ENCODE assay signal across 30 mouse cellular contexts in genomic region chr9:65273048-65273809, GRCm38 (mm10). TPM values are rescaled to one million over a fixed set of nuclear protein-coding genes. Genes with fewer than 3 reads are reported as not detected.
DNase-seq lines count a peak whose midpoint lies in the region; ATAC-seq lines count a peak whose summit lies in the region.
"Had no signal": no experiment of that assay in that cellular context is flagged by ENCODE, and none has a peak within 500 bp of the region (broad histone marks: within the 10 kb centered on the region; RNA-seq: fewer than 3 reads in every experiment).

No protein-coding gene starts in this region.

- H3K4me1 ChIP-seq in kidney, embryonic 15.5 days = peaks cover 5% of the 10 kb centered on the region
- H3K4me1 ChIP-seq: heart, embryonic 15.5 days; liver, embryonic 13.5 days; stomach, embryonic 15.5 days had no signal

- no peaks in the 10 kb centered on the region for H3K27me3 ChIP-seq in kidney, embryonic 15.5 days
- H3K27me3 ChIP-seq: embryonic facial prominence, embryonic 15.5 days; heart, embryonic 15.5 days; hindbrain, embryonic 12.5 days; intestine, embryonic 15.5 days; limb, embryonic 15.5 days; liver, embryonic 13.5 days; midbrain, embryonic 13.5 days; stomach, embryonic 15.5 days had no signal

- ATAC-seq in kidney, embryonic 15.5 days (replicated peaks; ENCODE audit: low FRiP score) = no peak
- ATAC-seq: forebrain, embryonic 14.5 days; hindbrain, postnatal 0 days; intestine, embryonic 15.5 days; midbrain, embryonic 13.5 days; Patski had no signal

- H3K9ac ChIP-seq in kidney, embryonic 15.5 days = no peak overlapping the region
- H3K9ac ChIP-seq: embryonic facial prominence, embryonic 15.5 days; heart, embryonic 15.5 days; hindbrain, embryonic 12.5 days; intestine, embryonic 15.5 days; limb, embryonic 15.5 days; liver, embryonic 13.5 days; midbrain, embryonic 13.5 days; neural tube, embryonic 13.5 days; stomach, embryonic 15.5 days had no signal

- H3K4me2 ChIP-seq in kidney, embryonic 15.5 days = no peak overlapping the region
- H3K4me2 ChIP-seq: embryonic facial prominence, embryonic 15.5 days; heart, embryonic 15.5 days; hindbrain, embryonic 12.5 days; intestine, embryonic 15.5 days; limb, embryonic 15.5 days; liver, embryonic 13.5 days; midbrain, embryonic 13.5 days; neural tube, embryonic 13.5 days; stomach, embryonic 15.5 days had no signal

- H3K4me3 ChIP-seq in kidney, embryonic 15.5 days (replicated peaks) = no peak overlapping the region
- H3K4me3 ChIP-seq: embryonic facial prominence, embryonic 10.5 days; embryonic facial prominence, embryonic 15.5 days; heart, embryonic 10.5 days; heart, embryonic 15.5 days; hindbrain, embryonic 12.5 days; intestine, embryonic 15.5 days; limb, embryonic 10.5 days; limb, embryonic 15.5 days; liver, embryonic 13.5 days; midbrain, embryonic 13.5 days; neural tube, embryonic 13.5 days; stomach, embryonic 15.5 days had no signal

- DNase-seq in cerebellum, adult 11-12 months = peak; percentile 56
- no peak for DNase-seq in cerebellum, postnatal 14 days
- DNase-seq in kidney, adult 11 months = peak; percentile 70
- peak; percentile 53 for DNase-seq in 3T3-L1 (ENCODE audit: low read depth, low spot score)
- DNase-seq in kidney, postnatal 25 days = peak; percentile 63 to 79
- no peak for DNase-seq in right cerebral cortex, postnatal 10 days (ENCODE audit: low spot score in 2 of 2)
- DNase-seq: adrenal gland, postnatal 14 days; gastrocnemius, postnatal 14 days; layer of hippocampus, adult 9-11 months; liver, embryonic 13.5 days; lung, adult 2 months; lung, postnatal 10 days; thymus, postnatal 14 days had no signal

- H3K36me3 ChIP-seq in kidney, embryonic 15.5 days = no peaks in the 10 kb centered on the region
- H3K36me3 ChIP-seq: embryonic facial prominence, embryonic 10.5 days; embryonic facial prominence, embryonic 15.5 days; G1E; heart, embryonic 10.5 days; heart, embryonic 15.5 days; hindbrain, embryonic 12.5 days; intestine, embryonic 15.5 days; limb, embryonic 10.5 days; limb, embryonic 15.5 days; liver, embryonic 13.5 days; midbrain, embryonic 13.5 days; neural tube, embryonic 13.5 days; stomach, embryonic 15.5 days had no signal

- no peak overlapping the region for H3K27ac ChIP-seq in kidney, embryonic 15.5 days
- H3K27ac ChIP-seq: embryonic facial prominence, embryonic 10.5 days; embryonic facial prominence, embryonic 15.5 days; heart, embryonic 10.5 days; heart, embryonic 15.5 days; hindbrain, embryonic 12.5 days; hindbrain, postnatal 0 days; intestine, embryonic 15.5 days; limb, embryonic 10.5 days; limb, embryonic 15.5 days; liver, embryonic 13.5 days; macrophage; midbrain, embryonic 13.5 days; neural tube, embryonic 13.5 days; stomach, embryonic 15.5 days had no signal

- H3K9me3 ChIP-seq in kidney, embryonic 15.5 days (replicated peaks) = no peaks in the 10 kb centered on the region
- H3K9me3 ChIP-seq: embryonic facial prominence, embryonic 10.5 days; embryonic facial prominence, embryonic 15.5 days; heart, embryonic 10.5 days; heart, embryonic 15.5 days; hindbrain, embryonic 12.5 days; intestine, embryonic 15.5 days; limb, embryonic 10.5 days; limb, embryonic 15.5 days; midbrain, embryonic 13.5 days; neural tube, embryonic 13.5 days; stomach, embryonic 15.5 days had no signal

- WGBS in kidney, embryonic 15.5 days = 87% methylated on average over 13 of the region's 13 CpGs

RNA-seq across cellular contexts. Expression of gene Cilp, which starts 8.2 kb away (rescaled TPM):
- 0.66 and 1.1 TPM in 2 replicates for polyA plus RNA-seq in kidney, embryonic 15.5 days (2015; fragmentation: Nextera tagmentation; extraction: Ambion mirVana)
- polyA plus RNA-seq: G1E; heart, embryonic 10.5 days; macrophage; Patski had no signal

RNA-seq across cellular contexts. Expression of gene Clpx, which starts 20.8 kb away (rescaled TPM):
- polyA plus RNA-seq in kidney, embryonic 15.5 days (2015; fragmentation: Nextera tagmentation; extraction: Ambion mirVana) = 50.6 and 53.5 TPM in 2 replicates

Comparison
In these comparisons a context has a peak if more than half of its experiments do, and no peak if none do; other contexts are left out.
1. DNase-seq: peak in cerebellum, adult 11-12 months (single experiment), kidney, adult 11 months (single experiment), 3T3-L1 (single experiment) and kidney, postnatal 25 days (2 of 2); none in cerebellum, postnatal 14 days (0 of 2) and right cerebral cortex, postnatal 10 days (0 of 2).